Mouse (Mus musculus) spleen, adult 18-20 months (tissue): ENCODE results near the gene Oasl2.
A peak's percentile ranks its signal among the peaks of the same experiment; 100 is the strongest.
"Not testable (repeated sequence)": the region's sequence is repeated elsewhere in the genome, so short reads cannot be mapped to it uniquely, and the experiment has no call there.

Source experiments
- DNase-seq, 2 experiments: peaks; one replicate each; pipeline ENCODE4 v3.0.0; 2022; ENCODE audit warnings: mixed read lengths in 2 of 2

The Oasl2 gene

GRCm38 (mm10) chr5:114896688-114897373 lies at the start of gene Oasl2:
Gene Oasl2, plus strand, starts transcription at chr5:114896936.
- DNase-seq: no peak

- DNase-seq: no peak
Observed at GRCm38 (mm10) chr5:114851565-114852236, 45.0 kb upstream of the Oasl2 start.

- not testable (repeated sequence) for DNase-seq
Observed at GRCm38 (mm10) chr5:114853364-114853763, 43.4 kb upstream of the Oasl2 start, which contains the start of gene 4930519G04Rik. Gene 4930519G04Rik, plus strand, starts transcription at chr5:114853664.

DNA sequence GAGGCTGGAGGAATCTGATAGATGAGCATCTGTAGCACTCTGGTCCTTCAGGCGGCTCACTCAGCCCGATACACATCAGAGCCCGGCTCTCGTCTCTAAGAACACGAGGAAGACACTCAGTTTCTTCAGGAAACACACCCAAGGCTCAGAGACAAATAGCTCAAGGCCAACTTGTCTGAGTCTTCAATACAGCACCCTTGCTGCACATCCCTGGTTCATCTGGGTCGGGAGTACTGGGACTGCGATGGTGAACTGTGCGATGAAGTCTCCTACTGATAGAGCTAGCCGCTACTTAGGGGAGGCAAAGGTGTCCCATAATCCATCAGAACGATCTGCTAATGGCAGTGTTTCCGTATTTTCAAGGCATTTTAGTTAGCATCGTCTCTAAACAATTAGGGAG lies 38.2 kb upstream of the Oasl2 start, which contains the start of gene Gm9936:
Gene Gm9936 (minus strand): TSS at position 101 of the 400 bp plus-strand sequence.
- DNase-seq: no peak

- DNase-seq: peak; percentile 28 to 72
Observed at GRCm38 (mm10) chr5:114859253-114859652, 37.5 kb upstream of the Oasl2 start.

GRCm38 (mm10) chr5:114861730-114862129 lies 35.0 kb upstream of the Oasl2 start:
- DNase-seq: no peak

DNA sequence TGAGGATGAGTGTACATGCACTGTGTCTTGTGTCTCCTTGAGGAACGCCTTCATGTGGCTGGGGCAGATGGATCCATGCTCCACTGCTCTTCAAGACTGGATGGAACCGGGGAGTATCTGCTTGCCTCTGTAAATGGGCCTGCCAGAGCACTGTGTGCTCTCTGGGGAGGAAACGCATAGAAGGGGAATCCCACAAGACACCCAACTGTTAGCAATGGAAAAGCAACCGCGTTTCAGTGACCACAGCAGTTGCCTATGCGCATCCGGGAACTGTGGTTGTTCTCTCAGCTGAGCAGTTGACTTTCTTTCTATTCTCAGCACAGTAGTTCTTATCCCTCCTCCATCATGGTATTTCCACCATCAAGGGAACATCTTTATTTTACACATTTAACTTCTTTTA lies 31.9 kb upstream of the Oasl2 start:
- peak; percentile 18 to 29 for DNase-seq

GRCm38 (mm10) chr5:114865279-114865678 lies 31.5 kb upstream of the Oasl2 start:
- DNase-seq: no peak

DNA sequence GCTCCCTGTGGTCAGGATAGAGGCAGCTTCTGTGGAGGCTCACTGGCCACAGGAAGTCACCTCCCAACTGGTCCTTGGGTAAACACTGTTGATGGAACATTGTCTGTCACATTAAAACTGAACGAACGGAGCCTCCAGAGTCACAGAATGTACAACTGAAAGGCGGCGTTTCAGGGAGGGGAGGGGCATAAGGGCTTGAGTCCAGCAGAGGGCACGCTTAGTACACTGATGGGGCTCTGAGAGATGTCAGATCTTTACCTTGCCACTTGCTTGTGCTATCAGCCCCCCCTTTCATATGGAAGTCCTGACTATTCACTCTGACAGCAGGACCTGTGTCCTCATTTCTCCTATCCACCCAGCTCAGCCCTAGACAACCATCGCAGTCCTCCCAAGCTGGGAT lies 20.9 kb upstream of the Oasl2 start:
- DNase-seq: peak in 1 of 2 experiments; percentile 28

- DNase-seq: no peak
Observed at GRCm38 (mm10) chr5:114876331-114876730, 20.4 kb upstream of the Oasl2 start.

GRCm38 (mm10) chr5:114877487-114877886 lies 19.2 kb upstream of the Oasl2 start:
- no peak for DNase-seq

DNA sequence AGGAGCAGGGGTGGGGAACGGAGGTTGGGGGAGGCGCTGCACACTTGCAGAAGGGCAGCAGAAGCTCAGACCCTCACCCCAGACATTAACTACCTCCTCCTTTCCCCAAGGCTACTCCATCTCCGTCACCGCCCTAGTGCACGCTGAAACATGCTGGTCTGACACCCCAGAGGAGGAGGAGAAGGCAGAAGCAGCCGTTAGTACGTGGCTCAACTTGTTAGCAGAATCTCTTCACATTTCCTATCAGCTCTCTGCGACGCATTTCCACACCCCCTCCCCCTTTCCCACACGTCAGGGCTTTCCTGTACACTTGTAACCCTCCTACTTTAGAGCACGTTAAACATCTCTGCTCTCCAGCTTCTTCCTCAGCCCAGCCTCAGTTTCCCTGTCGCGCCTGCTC lies 17.3 kb upstream of the Oasl2 start:
- no peak for DNase-seq

GRCm38 (mm10) chr5:114882319-114882718 lies 14.4 kb upstream of the Oasl2 start:
- not testable (repeated sequence) for DNase-seq

DNA sequence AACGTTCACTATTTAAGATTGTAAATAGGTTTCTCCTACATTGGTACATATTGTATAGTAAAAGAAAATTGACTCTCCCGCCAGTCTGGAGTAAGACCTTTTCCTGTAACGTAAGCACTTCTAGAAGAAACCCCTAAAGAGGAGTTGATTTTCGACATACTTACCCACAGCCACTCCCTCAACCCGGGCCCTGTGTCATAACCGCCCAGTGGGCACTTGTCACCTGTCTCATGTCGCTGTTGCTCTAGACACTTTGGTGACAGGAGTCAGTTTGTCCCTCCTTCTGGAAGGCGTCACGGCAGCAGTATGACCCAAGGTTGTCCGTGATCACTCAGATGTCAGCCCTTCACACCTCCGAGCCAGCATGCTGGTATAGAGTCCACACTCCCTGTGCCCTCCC lies 13.7 kb upstream of the Oasl2 start:
- no peak for DNase-seq

DNA sequence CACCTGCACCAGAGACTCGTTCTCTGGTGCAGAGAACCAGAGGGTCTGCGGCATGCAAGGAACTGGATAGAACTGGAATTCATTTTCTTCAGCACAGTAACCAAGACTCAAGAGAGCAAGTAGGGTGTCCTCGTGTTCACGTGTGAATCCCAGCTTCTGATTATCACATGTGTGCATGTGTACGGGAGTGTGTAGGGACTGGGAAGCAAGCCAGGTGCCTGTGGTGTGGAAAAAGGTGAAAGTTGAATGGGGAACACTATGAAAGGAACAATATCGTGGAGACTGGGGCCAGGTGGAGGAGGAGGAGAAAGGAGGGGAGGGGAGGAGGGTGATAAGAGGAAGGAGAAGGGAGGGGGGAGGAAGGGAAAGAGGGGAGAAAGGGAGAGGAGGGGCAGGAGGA lies 9.9 kb upstream of the Oasl2 start:
- no peak for DNase-seq

GRCm38 (mm10) chr5:114888995-114889394 lies 7.7 kb upstream of the Oasl2 start:
- DNase-seq: no peak

DNA sequence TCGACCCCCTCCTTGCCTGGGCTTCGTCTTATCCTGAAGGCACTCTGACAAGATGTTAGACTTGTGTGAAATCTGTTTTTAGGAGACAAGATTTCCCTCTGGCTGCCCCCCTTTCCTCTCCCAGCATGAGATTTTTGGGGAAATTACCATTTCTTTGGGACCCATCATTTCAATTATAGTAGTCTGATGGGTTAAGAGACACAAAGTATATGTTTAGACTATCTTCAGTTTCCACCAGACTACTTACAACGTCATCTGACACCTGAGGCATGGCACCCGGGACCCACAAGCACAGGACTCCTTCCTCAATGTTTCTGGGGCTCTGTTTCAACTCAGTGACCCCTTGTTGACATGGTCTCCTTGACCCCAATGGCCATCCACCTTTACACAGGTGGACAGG lies 1.2 kb upstream of the Oasl2 start:
- no peak for DNase-seq

- no peak for DNase-seq
Observed at GRCm38 (mm10) chr5:114897374-114897793, 648 bp downstream of the Oasl2 start.

- no peak for DNase-seq
Observed at GRCm38 (mm10) chr5:114898857-114899256, 2.1 kb downstream of the Oasl2 start.

- peak in 1 of 2 experiments; percentile 53 for DNase-seq
Observed at GRCm38 (mm10) chr5:114902413-114902812, 5.7 kb downstream of the Oasl2 start.

- DNase-seq: no peak
Observed at GRCm38 (mm10) chr5:114908598-114909305, 12.0 kb downstream of the Oasl2 start.

DNA sequence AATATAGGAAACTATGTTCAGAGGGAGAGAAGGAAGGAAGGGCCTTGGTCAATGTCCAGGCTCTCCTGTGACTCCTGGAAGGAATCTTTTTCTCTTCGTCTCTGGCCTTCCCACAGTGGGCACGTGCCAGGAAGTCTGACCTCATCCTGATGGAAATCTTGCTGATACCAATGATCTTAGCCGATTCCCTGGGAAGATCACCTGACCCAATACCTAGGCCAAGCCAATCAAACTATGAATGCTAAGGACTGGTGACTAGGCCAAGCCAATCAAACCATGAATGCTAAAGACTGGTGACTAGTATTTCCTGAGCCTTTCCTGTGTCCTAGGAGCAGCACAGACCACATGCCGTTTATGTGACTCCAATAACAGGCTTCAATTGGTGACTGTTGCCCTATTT lies 16.9 kb downstream of the Oasl2 start:
- no peak for DNase-seq

DNA sequence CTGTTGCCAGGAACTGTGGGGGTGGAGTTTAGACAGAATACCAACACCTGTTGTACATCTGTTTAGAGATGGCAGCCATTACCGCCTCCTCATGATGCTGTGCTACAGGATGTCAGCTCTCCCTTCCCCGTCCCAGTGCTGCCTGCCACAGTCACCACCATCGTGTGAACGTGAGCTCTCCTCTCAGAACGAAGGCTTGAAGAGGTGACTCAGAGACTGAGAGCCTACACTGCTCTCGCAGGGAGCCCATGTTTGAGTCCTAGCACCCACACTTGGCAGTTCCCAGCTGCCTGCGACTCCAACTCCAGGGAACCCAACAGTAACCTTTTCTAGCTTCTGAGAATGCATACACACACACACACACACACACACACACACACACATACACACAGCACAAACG lies 18.1 kb downstream of the Oasl2 start:
- DNase-seq: no peak

DNA sequence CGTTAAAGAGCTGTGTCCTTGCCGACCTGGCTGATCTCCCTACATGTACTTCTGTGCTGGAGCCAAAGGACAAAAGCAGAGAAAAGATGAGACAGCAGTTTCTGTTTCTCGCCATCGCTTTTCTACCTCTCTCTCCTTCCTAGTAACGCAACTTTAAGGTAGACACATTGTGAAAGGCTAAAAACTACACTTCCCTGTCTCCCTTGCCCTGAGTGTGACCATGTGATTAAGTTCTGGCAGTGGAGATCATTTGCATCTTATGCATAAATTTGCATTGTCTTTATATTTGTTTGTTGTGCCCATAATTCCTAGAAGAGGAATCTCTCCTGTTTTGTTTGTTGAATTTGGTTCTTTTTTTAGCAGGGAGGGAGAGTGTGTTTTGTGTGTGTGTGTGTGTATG lies 19.1 kb downstream of the Oasl2 start:
- DNase-seq: no peak
